Mouse (Mus musculus) lung, postnatal 0 days (tissue): Measurements from ENCODE around the gene Cyb5d2.

Experiments
- CTCF ChIP-seq: IDR thresholded peaks from 2 replicates; pipeline ENCODE4 v1.5.1; 2016; ENCODE audit warnings: antibody characterized with exemption, mild to moderate bottlenecking
- EP300 ChIP-seq: IDR thresholded peaks from 2 replicates; pipeline ENCODE4 v1.6.1; 2016; ENCODE audit warnings: antibody characterized with exemption, mild to moderate bottlenecking, control low read depth

DNA sequence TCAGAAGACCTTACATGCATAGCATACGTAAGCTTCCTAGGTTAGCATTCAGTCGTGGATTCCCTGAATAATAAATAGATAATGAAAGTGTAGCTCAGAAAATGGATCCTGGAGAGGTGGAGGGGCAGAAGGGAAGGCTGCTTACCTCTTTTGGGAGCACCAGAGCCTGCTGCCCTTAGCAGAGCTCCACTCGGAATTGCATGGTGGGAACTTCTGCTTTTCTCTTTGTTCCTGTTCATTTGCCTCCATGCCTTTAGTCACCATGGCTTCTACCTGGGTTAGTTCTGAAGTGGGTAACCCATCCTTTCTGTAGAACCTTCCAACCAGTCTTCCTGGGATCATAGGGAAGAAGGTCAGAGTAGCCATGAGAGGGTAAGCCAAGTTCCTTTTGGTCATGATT lies 13.4 kb downstream of the Cyb5d2 start:
- TF ChIP-seq CTCF: no peak
- no peak for TF ChIP-seq EP300
